Mouse (Mus musculus) E14TG2a.4 (cell line): ENCODE data around the gene Gm3532.
"Not testable (repeated sequence)": the region's sequence is repeated elsewhere in the genome, so short reads cannot be mapped to it uniquely, and the experiment has no call there.

Source experiments
- H3K27me3 ChIP-seq: 2 replicates; pipeline ENCODE4 v1.6.1; 2014; ENCODE audit warnings: low read length, control low read depth; ENCODE audit not compliant: insufficient read depth
- H3K36me3 ChIP-seq: 2 replicates; pipeline ENCODE4 v1.6.1; 2014; ENCODE audit warnings: low read length, control low read depth; ENCODE audit not compliant: insufficient read depth
- H3K4me1 ChIP-seq: replicated peaks from 2 replicates; pipeline ENCODE4 v1.6.1; 2014; ENCODE audit warnings: low read depth, low read length, control low read depth
- H3K4me3 ChIP-seq: replicated peaks from 2 replicates; pipeline ENCODE4 v1.5.1; 2014; ENCODE audit warnings: mild to moderate bottlenecking, low read length
- H3K9me3 ChIP-seq: 2 replicates; pipeline ENCODE4 v1.6.1; 2014; ENCODE audit warnings: low read length, control low read depth

Gene Gm3532

DNA sequence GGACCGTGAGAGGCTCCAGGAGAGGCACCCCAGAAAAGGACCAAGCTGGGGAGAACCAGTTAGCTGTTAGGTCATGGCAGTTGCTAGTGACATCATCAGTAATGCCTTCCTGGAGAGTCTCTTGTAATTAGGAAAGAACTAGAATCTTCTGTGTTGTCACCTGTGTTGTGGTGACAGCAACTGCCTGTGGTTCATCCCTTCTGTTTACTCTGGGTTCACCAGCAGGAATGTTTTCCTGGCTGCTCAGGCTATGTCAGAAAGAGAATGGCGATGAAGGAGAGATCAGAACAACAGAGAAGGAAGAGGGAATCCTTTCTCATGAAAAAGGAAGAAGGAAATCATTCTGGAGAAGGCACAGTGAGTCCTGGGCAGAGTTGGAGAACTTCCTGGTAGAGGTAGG is at the start of gene Gm3532:
Gene Gm3532 (plus strand): TSS at position 301 of the 400 bp plus-strand sequence.
- H3K27me3 ChIP-seq, H3K36me3 ChIP-seq, H3K4me1 ChIP-seq, H3K9me3 ChIP-seq, H3K4me3 ChIP-seq: not testable (repeated sequence)

- H3K4me1 ChIP-seq, H3K4me3 ChIP-seq, H3K9me3 ChIP-seq, H3K36me3 ChIP-seq, H3K27me3 ChIP-seq: not testable (repeated sequence)
Measured at GRCm38 (mm10) chr14:5501374-5501773, 36.9 kb upstream of the Gm3532 start, which contains the start of gene Gm3488. TSS of gene Gm3488 (plus strand) at chr14:5501674.
